Mouse (Mus musculus): ENCODE measurements at regions not wholly inside any gene's neighbourhood (a gene's known extent, or its start where the extent isn't known, plus 50 kb on each side); places are given as distances from the start of the nearest gene placed in this dataset.

DNA sequence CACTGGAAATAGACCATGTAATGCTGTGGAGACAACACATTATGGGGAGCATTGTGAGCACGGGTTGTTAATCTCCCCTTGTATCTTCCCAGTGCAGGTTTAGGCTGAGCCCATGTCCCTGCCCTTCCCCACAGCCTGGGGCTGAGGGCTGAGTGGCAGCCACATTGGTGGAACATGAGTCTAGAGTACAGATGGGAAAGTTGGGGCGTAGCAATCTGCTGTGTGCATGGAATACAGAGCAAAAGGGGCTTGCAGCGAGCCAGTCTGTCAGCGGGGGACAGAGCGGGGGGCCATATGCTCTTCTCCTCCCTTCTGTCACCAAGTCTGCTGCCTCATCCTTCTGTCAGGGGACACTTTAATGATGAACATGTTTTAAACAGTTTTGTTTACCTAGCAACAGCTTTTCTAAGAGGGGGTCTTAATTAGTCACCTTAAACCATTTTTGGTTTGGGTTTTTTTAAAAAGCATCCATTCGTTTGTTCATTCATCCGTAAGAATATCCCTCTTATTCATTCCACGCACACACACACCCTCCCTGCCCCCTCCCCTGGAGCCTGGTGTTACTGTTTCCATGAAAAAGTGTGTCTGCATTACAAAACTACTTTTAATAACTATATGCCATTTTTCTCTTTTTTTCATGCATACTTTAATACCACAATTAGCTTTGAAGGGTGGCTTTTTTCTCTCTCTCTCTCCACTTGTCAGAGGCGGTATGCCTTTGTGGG is 79.1 kb upstream of the Olig3 start:
- TF ChIP-seq CTCF (IDR thresholded peaks at IDR 0.05; ENCODE audit: insufficient read depth, low read length), result no peak
- TF ChIP-seq POLR2A (IDR thresholded peaks at IDR 0.05; ENCODE audit: borderline replicate concordance, extremely low read depth, low read depth, low read length), result no peak
